Mouse (Mus musculus) MN1 (cell line): Measurements from ENCODE around the gene Ssrp1.

Experiments used
- DNase-seq: peaks from one replicate; pipeline ENCODE4 v3.0.0-alpha.2; 2016; ENCODE audit warnings: low spot score

The Ssrp1 gene

GRCm38 (mm10) chr2:85036507-85037046 is 457 bp upstream of the Ssrp1 start:
- DNase-seq = no peak

- DNase-seq = peak; percentile 23
Observed at GRCm38 (mm10) chr2:85038336-85038735, 1.3 kb downstream of the Ssrp1 start.

DNA sequence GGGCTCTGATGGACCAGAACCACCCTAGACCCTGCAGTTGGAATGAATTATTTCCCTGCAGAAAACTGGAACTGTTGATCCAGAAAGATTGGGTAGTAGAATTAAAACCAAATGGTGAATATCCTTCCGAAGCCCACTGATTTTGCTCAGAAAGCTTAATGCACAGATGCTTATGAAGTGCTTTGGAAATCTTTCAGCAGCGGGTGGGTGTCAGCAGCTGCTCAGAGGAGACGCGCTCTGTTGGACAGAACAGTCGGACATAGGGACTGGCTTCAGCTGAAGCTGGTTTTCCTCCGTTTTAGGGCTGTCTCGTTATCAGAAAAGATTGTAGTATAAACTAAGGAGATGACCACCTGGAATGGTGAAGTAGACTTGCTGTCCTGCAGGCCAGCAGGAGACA is 6.6 kb downstream of the Ssrp1 start:
- DNase-seq = no peak

DNA sequence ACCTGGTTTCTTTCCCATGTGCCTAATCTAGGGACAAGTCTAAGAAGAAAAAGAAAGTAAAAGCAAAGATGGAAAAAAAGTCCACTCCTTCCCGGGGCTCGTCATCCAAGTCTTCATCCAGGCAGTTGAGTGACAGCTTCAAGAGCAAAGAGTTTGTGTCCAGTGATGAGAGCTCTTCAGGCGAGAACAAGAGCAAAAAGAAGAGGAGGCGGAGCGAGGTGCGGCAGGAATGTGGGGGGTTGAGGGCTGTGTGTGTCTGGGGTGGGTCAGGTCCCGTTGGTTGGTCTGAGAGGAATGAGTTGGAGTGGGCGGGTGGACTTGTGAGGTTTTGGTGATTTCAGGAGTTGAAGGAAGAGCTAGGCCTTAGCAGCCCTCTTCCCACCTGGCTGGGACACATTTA is 9.2 kb downstream of the Ssrp1 start:
- DNase-seq = no peak

DNA sequence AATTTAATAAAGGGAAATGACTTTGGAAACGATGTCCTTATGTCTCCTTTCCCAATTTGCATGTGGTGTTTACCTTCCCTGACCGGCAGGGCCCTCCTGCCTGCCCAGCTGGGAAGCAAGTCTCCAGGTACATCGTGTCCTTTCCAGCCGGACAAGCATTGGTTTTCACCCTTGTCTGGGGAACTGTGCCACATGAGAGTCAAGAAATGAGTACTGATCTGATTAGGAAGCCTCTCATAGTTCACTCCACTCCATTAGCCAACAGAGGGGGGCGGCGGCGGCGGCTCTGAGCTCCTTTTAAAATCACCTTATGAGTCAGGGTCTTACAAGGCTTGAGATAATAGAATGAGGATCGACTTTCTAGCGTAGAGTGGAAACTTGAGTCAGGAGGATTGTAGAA is 10.0 kb downstream of the Ssrp1 start:
- DNase-seq = peak; percentile 40

DNA sequence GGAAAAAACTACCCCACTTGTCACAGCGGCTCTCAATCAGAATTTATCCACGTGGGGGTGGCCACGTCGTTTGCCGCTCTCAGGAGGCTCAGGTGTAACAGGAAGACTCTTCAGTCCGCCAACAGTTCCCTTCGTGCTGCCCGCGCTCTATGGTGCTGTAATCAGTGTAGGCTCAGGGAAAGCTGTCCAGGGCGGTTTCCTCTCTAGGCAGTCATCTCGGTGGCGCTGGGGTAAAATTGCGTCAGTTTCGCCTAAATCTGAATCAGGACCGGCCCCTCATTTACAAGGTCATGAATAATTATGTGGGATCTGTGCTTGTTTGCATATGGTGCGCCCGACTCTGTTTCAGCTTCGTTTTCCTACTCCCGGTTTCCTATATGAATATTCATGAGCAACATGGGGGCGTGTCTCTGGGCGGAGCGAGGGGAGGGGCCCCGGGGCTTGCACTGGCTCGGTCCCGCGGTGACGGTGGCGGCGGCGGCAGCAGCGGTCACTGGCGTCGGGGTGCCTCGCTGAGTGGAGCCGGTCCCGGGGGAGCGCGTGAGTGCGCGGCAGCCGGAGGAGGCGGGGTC is 10.6 kb downstream of the Ssrp1 start, which contains the start of gene Tnks1bp1:
TSS of gene Tnks1bp1 (plus strand) at position 427 of the 572 bp plus-strand sequence.
- peak; percentile 97 for DNase-seq

DNA sequence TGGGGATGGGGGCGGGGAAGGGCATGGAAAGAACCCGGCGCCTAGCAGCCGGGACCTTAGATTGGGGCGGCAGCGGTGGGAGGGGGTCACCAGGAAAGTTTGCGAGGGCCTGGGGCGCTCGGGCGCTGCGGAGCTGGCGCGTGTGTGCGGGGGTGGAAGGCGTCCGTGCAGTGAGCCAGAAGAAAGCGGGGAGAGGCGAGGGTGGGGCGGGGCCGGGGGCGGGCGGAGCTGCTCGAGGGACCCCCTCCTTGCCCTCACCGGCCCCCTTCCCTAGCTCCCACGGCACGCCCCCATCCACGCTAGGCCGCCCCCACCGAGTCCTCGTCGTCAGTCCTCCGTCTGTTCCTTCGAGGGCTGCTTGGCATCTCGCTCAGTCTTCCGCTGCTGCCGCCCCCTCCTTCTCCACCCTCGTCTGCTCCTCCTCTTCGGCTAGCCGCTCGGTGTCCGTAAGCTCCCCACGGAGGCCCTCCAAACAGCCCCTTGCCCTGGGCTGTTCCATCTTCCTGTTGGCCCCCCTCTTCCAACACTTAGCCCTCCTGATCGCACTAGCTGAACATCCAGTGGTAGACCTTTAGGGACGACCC is 11.2 kb downstream of the Ssrp1 start:
- peak; percentile 71 for DNase-seq

DNA sequence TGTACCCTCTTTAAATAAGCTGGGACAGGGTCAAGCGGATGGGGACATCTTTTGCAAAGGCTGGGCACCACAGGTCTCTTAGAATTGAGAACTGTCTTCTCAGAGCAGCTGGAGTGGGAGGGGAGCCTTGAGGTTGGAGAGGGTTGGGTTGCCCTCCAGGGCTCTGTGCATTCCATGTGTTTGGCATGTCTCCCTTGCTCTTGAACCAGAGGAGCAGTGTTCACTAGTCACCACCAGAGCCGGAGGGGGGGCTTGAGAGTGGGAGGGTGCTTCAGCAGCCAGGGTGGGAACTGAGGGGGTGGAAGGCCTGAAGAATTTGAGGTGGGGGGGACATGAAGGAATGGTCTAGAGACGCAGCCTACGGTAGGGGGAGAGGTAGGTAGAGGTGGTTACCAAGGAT is 12.2 kb downstream of the Ssrp1 start:
- DNase-seq = peak; percentile 52

DNA sequence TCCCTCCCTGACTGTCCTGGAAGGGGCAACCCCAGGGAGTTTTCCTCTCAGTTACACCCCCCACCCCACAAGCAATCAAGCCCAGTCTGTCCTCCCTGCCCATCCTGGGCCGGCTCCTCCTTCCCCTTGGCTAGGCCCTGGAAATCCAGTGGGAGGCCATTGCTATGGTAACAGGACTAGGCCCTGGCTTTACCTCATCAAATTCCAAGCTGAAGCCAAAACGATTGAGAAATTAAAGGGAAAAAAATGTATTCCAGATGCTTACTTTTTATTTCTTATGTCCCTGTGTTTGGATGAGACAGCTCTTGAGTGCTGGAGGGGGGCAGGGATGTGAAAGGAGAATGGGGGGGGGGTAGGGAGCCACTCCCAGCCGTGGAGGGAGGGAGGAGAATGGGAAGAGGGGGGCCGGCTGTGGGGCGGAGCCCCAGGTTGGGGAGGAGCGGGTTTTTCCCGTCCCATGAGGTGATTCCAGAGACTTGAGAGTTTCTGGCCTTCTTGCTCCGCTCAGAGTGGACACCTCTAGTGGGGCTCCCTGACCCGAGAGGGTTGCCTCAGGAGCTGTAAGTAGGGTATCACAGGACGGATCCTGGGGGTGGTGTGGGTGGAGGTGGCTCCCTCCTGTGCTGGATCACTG is 13.1 kb downstream of the Ssrp1 start:
- peak; percentile 86 for DNase-seq

DNA sequence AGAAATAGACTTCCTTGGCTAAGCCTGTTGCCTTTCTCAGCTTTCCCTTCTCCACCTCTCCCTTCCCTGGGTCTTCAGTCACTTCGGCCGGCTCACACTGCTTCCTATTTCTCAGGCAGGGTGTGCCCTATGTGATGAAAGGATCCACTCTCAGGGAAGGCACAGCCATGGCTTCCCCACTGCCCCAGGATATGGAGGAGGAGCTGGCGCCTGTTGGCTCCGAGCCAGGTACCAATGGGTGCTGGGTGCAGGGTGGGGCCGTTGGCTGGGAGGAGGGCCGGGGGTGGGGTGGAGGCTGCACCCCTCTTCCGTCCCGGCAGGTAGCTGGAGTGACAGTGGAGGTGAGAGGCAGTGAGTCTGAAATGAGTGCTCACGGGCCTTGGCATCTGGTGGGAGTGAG is 13.7 kb downstream of the Ssrp1 start:
- DNase-seq = peak; percentile 60

GRCm38 (mm10) chr2:85053192-85053816 is 16.3 kb downstream of the Ssrp1 start:
- DNase-seq = no peak

DNA sequence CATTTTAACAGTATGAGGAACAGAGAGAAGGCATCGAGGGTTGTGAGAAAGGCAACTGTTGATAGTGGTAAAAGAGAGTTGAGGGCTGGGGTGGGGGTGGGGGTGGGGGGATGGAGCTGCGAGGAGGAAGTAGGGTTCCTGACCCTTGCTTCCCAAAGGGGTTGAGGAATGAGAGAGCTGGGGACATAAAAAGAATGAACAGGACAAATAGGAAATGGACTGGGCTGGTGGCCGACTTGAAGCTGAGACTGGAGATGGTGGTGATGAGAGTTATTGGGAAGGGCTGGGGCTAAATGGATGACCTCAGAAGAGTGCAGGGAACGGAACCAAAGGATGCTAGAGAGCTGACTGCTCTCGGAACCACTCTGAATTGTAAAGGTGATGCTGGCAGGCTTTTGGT is 19.7 kb downstream of the Ssrp1 start:
- no peak for DNase-seq

GRCm38 (mm10) chr2:85059677-85060076 is 22.6 kb downstream of the Ssrp1 start:
- no peak for DNase-seq

- DNase-seq = peak; percentile 77
Observed at GRCm38 (mm10) chr2:85060591-85061060, 23.6 kb downstream of the Ssrp1 start.

DNA sequence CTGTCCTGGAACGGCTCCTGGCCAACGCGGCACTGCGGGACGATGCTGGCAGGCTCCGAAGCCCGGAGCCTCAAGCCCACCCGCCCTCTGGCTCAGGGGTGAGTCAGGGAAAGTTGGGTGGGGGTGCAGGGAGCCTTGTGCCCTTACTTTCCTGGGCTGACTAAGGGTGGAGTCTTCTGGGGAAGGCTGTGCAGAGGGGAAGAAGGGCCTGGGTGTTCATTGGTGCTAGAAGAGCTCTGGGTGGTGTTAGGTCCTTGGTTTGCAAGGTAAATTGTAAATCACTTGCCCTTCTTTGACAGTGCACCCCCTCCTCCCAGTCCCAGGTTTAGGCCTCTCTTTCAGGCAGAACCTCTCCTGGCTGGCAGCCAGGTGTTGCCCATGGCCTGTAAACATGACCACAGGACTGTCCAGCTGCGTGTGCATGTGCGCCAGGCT is 24.1 kb downstream of the Ssrp1 start:
- DNase-seq = peak; percentile 71

GRCm38 (mm10) chr2:85065141-85065875 is 28.3 kb downstream of the Ssrp1 start:
- no peak for DNase-seq

DNA sequence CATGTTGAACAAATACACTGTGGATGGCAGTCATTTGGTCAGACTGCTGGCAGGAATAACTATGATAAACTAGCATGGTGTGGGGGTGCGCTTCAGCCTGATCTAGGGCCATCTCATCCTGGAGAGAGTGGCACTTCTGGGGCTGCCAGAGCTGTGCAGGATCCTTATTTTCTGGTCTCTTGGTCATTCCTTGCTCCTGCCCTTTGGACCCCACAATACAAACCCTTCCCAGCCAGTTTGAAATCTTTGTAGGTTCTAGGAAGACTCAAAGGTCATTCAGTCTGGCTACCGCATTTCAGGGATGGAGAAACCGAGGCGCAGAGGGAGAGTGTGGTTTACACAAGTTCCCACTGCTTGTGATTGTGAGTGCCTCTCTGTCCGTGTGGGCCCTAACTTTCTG is 29.9 kb downstream of the Ssrp1 start:
- no peak for DNase-seq

- peak; percentile 49 for DNase-seq
Observed at GRCm38 (mm10) chr2:85067903-85068625, 31.0 kb downstream of the Ssrp1 start.

GRCm38 (mm10) chr2:85068626-85069025 is 31.6 kb downstream of the Ssrp1 start:
- no peak for DNase-seq

GRCm38 (mm10) chr2:85070086-85070485 is 33.1 kb downstream of the Ssrp1 start:
- no peak for DNase-seq

- no peak for DNase-seq
Observed at GRCm38 (mm10) chr2:85071921-85072320, 34.9 kb downstream of the Ssrp1 start.
